Mouse (Mus musculus) liver, postnatal 0 days (tissue): ENCODE measurements at regions not wholly inside any gene's neighbourhood (a gene's known extent, or its start where the extent isn't known, plus 50 kb on each side); places are given as distances from the start of the nearest gene placed in this dataset.

Experiments
- CTCF ChIP-seq: sonication (generic); IDR thresholded peaks from 2 replicates; pipeline ENCODE4 v1.5.1; 2016; ENCODE audit warnings: antibody characterized with exemption, low read depth
- EP300 ChIP-seq: IDR thresholded peaks from 2 replicates; pipeline ENCODE4 v1.6.1; 2016; ENCODE audit warnings: antibody characterized with exemption, low read depth, mild to moderate bottlenecking

DNA sequence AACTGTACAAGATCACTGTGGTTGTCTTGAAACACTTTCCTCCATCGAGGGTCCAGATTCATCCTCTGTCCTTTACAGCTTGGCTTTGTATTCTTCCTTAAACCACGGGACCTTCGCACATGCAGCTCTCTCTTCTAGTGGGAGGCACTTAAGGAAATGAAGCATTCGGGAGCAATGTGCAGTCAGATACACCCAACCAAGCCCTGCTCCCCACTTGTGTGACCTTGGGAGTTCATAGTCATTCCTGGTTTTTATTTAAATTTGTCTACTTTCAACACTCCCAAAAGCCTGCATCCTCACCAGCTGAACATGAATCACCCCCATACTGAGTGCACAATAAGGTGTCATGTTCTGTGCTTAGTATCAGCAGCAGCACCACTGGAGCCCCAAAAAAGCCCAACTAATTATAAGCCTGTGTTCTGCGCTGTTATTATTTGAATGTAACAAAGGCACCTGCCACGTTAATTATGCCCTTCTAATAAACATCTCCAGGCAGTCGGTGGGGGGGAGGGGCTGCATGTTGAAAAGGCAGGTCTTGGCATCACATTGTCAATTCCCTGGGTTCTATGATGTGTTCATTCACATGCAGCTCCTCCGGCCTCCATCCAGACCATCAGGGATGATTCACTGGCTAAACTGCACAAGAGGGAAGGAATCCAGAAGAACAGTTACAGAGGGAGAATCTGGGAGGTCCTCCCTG is 524.6 kb downstream of the 1810013L24Rik start:
- TF ChIP-seq CTCF (no peak), EP300 (no peak)
